Mouse (Mus musculus) liver, embryonic 14 days (tissue): ENCODE data around the gene Hint2. TPM values are rescaled to one million over a fixed set of nuclear protein-coding genes. Genes with fewer than 3 reads are reported as not detected.

Experiments
- polyA plus RNA-seq: library from polyadenylated mRNA; depleted of rRNA; stranded (reverse); fragments of >200 nt; gene quantifications from 2 replicates; pipeline ENCODE4 v1.2.3, GENCODE M21; 2012; rRNA removed

Gene Hint2
- 28.3 and 30.4 TPM in 2 replicates for polyA plus RNA-seq

GRCm38 (mm10) chr4:43656339-43657109 lies at the start of gene Hint2:
Gene Hint2, minus strand, starts transcription at chr4:43656466.

GRCm38 (mm10) chr4:43700707-43701106 lies 44.4 kb upstream of the Hint2 start, which contains the start of gene Olfr70:
Gene Olfr70, minus strand, starts transcription at chr4:43700807.

GRCm38 (mm10) chr4:43668782-43669427 lies 12.6 kb upstream of the Hint2 start, which contains the start of the genes Tmem8b and Fam221b:
Gene Tmem8b, plus strand, starts transcription at chr4:43668971.
Gene Fam221b, minus strand, starts transcription at chr4:43669145.

DNA sequence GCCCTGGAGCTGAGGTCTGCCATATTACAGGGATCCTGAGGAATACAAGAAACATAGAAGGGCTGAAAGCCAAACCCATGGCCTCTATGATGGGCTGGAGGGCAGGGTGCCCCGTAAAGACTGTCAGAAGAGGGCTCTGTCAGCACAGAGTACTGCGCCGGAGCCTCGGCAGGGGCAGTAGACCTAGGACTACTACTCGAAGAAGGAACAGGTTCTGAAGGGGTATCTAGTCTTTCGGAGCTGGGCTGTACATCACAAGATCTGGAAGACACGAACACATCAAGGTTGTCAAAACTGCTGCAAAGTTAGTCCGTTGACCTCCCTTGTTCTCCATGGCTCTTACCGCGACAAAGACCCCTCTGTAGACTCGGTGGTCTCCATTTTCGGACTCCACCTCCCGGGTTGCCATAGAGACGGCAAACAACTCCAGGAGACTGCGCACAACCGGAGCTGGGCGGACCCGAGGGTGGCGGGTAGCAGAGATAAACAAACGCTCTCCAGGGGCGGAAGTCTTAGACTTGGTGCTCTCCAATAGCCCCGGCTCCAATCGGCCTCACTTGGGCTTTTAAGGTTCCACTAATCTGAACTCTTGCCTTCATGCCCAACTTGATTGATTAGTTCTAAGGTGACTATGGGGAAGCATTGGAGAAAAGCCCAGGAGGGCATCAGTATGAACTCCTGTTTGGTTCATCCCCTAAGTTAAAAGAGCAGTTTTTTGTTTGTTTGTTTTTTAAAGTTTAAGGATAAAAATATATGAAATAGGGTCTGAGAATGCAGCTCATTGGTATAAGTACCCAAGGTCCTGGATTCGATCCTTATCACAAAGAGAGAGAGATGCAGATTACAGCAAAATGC lies 2.9 kb downstream of the Hint2 start, which contains the start of gene Spag8:
TSS of gene Spag8 (minus strand) at position 434 of the 855 bp plus-strand sequence.

DNA sequence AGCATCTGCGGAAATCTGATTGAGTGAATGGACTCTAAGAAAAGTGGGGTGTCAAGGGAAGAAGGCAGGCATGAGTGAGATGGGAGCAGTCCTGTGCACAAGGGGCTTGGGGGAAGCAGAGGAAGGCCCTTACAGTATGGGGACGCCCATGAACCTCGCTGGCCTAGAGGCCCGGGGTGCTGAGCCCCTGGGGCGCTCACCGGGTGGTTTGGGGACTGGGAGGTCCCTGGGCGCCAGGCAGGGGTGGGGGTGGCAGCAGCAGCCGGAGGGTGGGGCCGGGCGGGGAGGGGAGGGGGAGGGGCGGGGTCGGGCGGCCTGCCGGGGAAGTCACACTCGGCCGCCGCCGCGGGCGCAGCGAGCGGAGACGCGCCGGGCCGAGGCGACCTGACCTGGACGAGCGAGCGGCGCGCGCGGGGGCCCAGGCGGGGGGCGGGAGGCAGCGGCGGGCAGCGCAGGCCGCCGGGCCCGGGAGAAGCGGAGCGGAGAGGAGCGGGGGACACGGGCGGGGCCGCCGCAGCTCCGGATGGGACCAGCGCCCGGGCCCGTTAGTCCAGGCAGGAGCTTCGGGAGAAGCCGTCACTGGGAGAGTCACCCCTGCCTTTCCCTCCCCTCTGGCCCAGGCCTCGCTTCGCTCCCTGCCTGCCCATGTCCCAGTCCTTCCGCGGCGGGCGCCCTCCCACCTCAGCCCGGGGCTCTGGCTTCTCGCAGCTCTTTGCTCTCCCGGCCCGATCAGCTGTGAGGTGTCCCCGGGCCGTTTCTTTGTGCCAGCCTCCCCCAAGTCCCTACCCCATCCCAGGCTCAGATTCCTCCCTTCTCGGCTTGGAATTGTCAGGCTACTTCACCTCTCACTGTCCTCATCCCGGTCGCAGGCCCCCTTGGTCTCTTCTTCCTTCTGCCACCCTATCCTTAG lies 25.0 kb downstream of the Hint2 start, which contains the start of gene Npr2:
TSS of gene Npr2 (plus strand) at position 890 of the 910 bp plus-strand sequence.

Other genes with a start within 250 kb of the Hint2 start
- gene Fam166b, start 227.3 kb downstream of the Hint2 start, polyA plus RNA-seq, result 0.02 TPM in 1 of 2 replicates, not detected in the other
- gene Tesk1, start 214.5 kb downstream of the Hint2 start, polyA plus RNA-seq, result 2.4 and 2.7 TPM in 2 replicates
- gene Cd72, start 201.8 kb downstream of the Hint2 start, polyA plus RNA-seq, result 0.20 and 0.38 TPM in 2 replicates
- gene Sit1, start 172.7 kb downstream of the Hint2 start, polyA plus RNA-seq, result 0.06 TPM in 1 of 2 replicates, not detected in the other
- 32.7 and 38.7 TPM in 2 replicates for gene Ccdc107, start 163.6 kb downstream of the Hint2 start, polyA plus RNA-seq
- 33.9 and 38.3 TPM in 2 replicates for gene Arhgef39, start 156.8 kb downstream of the Hint2 start, polyA plus RNA-seq
- 0.53 and 0.58 TPM in 2 replicates for gene Car9, start 149.5 kb downstream of the Hint2 start, polyA plus RNA-seq
- 9.7 and 20.6 TPM in 2 replicates for gene Tpm2, start 132.7 kb downstream of the Hint2 start, polyA plus RNA-seq
- 10.3 and 12.2 TPM in 2 replicates for gene Creb3, start 94.1 kb downstream of the Hint2 start, polyA plus RNA-seq
- 27.3 and 31.5 TPM in 2 replicates for gene Tln1, start 93.8 kb downstream of the Hint2 start, polyA plus RNA-seq
- gene Rgp1, start 77.8 kb downstream of the Hint2 start, polyA plus RNA-seq, result 13.7 and 16.2 TPM in 2 replicates
- 11.1 and 12.8 TPM in 2 replicates for gene Gba2, start 77.6 kb downstream of the Hint2 start, polyA plus RNA-seq
- gene Msmp, start 72.0 kb downstream of the Hint2 start, polyA plus RNA-seq, result not detected in 2 replicates
- 1.5 and 1.9 TPM in 2 replicates for gene Npr2, start 24.5 kb downstream of the Hint2 start, polyA plus RNA-seq
- gene Spag8, start 2.9 kb downstream of the Hint2 start, polyA plus RNA-seq, result 0.12 and 0.27 TPM in 2 replicates
- 0.18 and 0.26 TPM in 2 replicates for gene Tmem8b, start 12.5 kb upstream of the Hint2 start, polyA plus RNA-seq
- gene Fam221b, start 12.7 kb upstream of the Hint2 start, polyA plus RNA-seq, result 0.02 TPM in 2 replicates
- gene Olfr70, start 44.3 kb upstream of the Hint2 start, polyA plus RNA-seq, result not detected in 2 replicates
- not detected in 2 replicates for gene Olfr71, start 53.8 kb upstream of the Hint2 start, polyA plus RNA-seq
- 0.07 and 0.10 TPM in 2 replicates for gene Hrct1, start 70.7 kb upstream of the Hint2 start, polyA plus RNA-seq
- 0.01 and 0.02 TPM in 2 replicates for gene Spaar, start 73.6 kb upstream of the Hint2 start, polyA plus RNA-seq
- not detected in 2 replicates for gene Olfr159, start 114.5 kb upstream of the Hint2 start, polyA plus RNA-seq
- not detected in 2 replicates for gene Olfr156, start 167.4 kb upstream of the Hint2 start, polyA plus RNA-seq
- not detected in 2 replicates for gene Olfr157, start 183.7 kb upstream of the Hint2 start, polyA plus RNA-seq
- not detected in 2 replicates for gene Olfr155, start 195.1 kb upstream of the Hint2 start, polyA plus RNA-seq
- gene Reck, start 219.1 kb upstream of the Hint2 start, polyA plus RNA-seq, result 1.7 and 2.0 TPM in 2 replicates